Mouse (Mus musculus): ENCODE measurements around the gene E030018B13Rik.
A peak's percentile ranks its signal among the peaks of the same experiment; 100 is the strongest.

- TF ChIP-seq CTCF (IDR thresholded peaks at IDR 0.05) = peak; percentile 75
- no peak for TF ChIP-seq POLR2A (IDR thresholded peaks at IDR 0.05; ENCODE audit: insufficient read depth, low read depth, low read length)
Measured at GRCm38 (mm10) chr7:63965135-63965534, 48.5 kb downstream of the E030018B13Rik start.

Measured in heart, adult 2 months (tissue).